Mouse (Mus musculus) CD4-positive, CD25-positive, alpha-beta regulatory T cell, adult 9 weeks (primary cell): ENCODE measurements around the gene Anks6. TPM values are rescaled to one million over a fixed set of nuclear protein-coding genes. Genes with fewer than 3 reads are reported as not detected.

Experiments
- polyA plus RNA-seq: library from polyadenylated mRNA; unstranded; fragments of 100-300 nt; shearing (Covaris generic); gene quantifications from one replicate; pipeline ENCODE4 v1.2.1, GENCODE M21; 2017

The Anks6 gene
- not detected for polyA plus RNA-seq

GRCm38 (mm10) chr4:47056791-47057509 is at the start of gene Anks6:
TSS of gene Anks6 (minus strand) at chr4:47057427.

GRCm38 (mm10) chr4:47091493-47092386 is 34.5 kb upstream of the Anks6 start, which contains the start of gene Galnt12:
TSS of gene Galnt12 (plus strand) at chr4:47091909.

GRCm38 (mm10) chr4:46991016-46991958 is 65.9 kb downstream of the Anks6 start, which contains the start of gene Gabbr2:
TSS of gene Gabbr2 (minus strand) at chr4:46991873.

Other genes starting within 250 kb of the Anks6 start
- not detected for gene Gabbr2, start 65.6 kb downstream of the Anks6 start, polyA plus RNA-seq
- 7.0 TPM for gene Galnt12, start 34.5 kb upstream of the Anks6 start, polyA plus RNA-seq
- gene Col15a1, start 150.7 kb upstream of the Anks6 start, polyA plus RNA-seq: 1.0 TPM